Mouse (Mus musculus): ENCODE data around the gene Limk1.

GRCm38 (mm10) chr5:134684398-134684797 lies 4.0 kb downstream of the Limk1 start:
- TF ChIP-seq POLR2A (IDR thresholded peaks at IDR 0.05; ENCODE audit: insufficient read depth, low read length) (no peak), CTCF (IDR thresholded peaks at IDR 0.05; ENCODE audit: low read depth, low read length) (no peak), EP300 (IDR thresholded peaks at IDR 0.05; ENCODE audit: insufficient read depth, low read depth, low read length) (no peak)

Data from ES-Bruce4 (cell line).